Mouse (Mus musculus) inflammation-experienced regulatory T-cells, adult 6 months (primary cell): ENCODE results near the gene Cipc. TPM values are rescaled to one million over a fixed set of nuclear protein-coding genes. Genes with fewer than 3 reads are reported as not detected.

ENCODE experiments used
- ATAC-seq: one replicate; pipeline ENCODE4 v1.8.0; 2017
- polyA plus RNA-seq, 3 experiments: library from polyadenylated mRNA; unstranded; fragments of 100-300 nt; shearing (Covaris generic); gene quantifications; one replicate each; pipeline ENCODE4 v1.2.1; 2017

The Cipc gene
- polyA plus RNA-seq, 3 experiments from 2014 or later, result 20.2 to 29.2 (median 28.3) TPM

DNA sequence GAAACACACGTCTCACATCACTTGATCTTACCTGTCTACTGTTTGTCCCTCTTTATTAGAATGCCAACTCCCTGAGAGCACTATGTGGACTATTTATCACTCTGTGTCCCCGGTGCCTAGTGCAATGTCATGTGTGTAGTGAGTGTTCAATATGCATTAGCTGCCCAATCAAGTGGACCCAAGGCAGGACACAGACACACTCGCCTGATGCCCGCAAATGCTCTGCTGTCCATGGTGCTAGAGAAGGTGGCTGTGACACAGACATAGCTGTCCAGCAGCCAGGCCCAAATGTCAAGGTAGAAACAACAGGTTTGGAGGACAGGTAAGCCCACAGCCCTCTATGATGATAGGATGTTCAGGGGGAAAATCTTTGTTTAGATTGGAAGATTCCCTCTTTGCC lies 47.3 kb downstream of the Cipc start:
- ATAC-seq, result no peak

GRCm38 (mm10) chr12:86994776-86995175 lies 47.9 kb downstream of the Cipc start:
- ATAC-seq, result no peak

- ATAC-seq, result no peak
Measured at GRCm38 (mm10) chr12:86995931-86996330, 49.1 kb downstream of the Cipc start.

DNA sequence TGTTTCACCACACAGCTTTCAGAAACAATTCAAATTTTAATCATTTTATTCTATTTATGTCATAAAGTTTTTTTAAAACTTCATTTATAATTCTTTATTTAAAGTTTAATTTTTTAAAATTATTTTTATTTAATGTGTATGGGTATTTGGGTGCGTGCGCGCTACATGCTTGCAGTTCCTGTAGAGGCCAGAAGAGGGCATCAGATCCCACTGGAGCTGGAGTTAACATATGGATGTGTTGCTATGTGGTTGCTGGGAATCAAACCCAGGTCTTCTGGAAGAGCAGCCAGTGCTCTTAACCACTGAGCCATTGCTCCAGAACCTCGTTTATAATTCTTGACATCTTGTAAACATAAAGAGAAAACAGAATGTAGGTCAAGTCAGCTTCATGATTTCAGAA lies 51.9 kb downstream of the Cipc start:
- no peak for ATAC-seq

DNA sequence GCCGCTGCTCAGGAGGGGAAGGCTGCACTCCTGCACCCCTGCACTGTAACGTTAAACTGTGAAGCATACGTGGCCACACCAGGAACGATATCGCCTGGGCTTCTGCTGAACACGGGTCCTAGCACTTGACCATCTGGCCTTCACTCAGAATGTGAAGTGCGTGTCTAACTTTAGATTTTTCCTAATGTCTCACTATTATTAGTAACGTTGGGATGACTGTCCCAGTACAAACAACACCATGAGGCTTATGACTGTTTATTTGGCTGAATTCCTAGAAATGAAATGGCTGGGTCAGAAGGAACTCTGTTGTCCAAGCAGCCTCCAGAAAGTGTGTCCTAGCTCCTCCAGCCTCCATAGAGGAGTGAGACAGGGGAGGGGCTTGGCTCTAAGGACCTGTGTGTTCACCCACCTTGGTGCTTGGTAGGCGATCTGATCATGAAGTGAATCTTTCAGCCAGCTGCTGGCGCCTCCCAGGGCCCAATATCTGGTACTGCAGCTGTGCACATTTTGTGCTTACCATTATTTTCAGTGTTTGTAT lies 52.5 kb downstream of the Cipc start:
- ATAC-seq, result no peak

DNA sequence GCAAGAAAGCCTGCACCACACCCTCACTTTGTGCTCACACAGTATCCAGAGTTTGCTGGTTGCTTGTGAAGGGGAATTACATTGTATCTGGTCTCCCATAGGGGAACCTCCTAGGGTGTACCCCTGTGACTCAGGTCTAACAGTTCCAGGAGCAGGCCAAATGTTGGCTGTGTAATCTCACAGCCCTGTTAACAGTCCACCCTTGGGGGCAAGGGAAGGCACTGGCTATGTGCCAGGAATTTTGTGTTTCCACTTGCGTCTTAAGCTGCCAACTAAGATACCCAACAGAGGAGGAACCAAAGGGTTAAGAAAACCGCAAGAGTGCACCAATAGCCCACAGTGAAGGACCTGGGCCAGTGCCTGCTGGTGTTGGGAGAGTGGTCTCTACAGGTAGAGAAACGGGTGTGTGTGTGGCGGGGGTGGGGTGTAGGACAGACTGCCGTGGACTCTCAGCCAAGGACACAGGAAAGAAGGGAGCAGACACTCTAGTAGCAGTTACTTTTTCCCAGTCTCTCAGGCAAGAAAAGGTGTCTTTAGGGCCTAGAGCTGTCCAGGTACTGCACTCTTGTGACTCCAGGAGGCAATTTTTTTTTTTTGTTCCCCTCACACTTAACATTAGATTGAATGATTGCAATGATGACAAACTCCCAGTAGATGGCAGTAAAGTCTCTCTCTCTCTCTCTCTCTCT lies 53.5 kb downstream of the Cipc start:
- ATAC-seq, result no peak

GRCm38 (mm10) chr12:87000840-87001176 lies 54.0 kb downstream of the Cipc start:
- ATAC-seq, result no peak

DNA sequence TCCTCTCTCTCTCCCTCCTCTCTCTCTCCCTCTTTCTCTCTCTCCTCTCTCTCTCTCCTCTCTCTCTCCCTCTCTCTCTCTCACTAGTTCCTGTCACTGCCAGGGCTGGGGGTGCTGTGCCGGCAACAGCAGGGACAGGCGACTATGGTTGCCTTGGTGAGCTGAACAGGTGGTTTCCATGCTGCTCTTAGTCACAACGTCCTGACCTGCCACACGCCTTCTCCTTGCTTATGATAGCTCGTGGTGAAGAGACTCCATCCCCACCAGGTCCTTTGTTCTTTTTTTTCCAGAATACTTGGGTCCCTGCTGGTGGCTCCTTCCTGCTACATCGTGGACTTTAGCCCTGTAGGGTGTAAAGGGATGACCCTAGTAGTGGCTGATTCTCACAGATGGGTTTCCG lies 55.4 kb downstream of the Cipc start:
- ATAC-seq, result no peak

DNA sequence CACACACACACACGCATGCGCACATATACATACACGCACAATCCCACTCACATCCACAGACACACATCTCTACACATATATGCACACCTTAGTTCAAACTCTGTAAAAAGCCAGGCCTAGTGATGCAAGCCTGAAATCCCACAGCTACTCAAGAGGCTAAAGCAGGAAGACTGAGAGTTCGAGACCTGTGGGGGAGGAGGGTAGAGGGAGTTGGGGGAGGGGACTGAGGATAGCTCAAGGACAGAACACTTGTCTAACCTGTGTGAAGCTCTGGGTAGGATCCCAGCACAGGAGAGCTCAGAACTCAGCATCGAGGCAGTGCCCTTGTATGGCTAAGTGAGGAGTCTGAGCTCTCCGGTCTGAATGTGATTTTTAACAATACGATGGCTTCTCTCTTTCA lies 56.0 kb downstream of the Cipc start:
- no peak for ATAC-seq

GRCm38 (mm10) chr12:87003606-87004005 lies 56.8 kb downstream of the Cipc start:
- no peak for ATAC-seq

DNA sequence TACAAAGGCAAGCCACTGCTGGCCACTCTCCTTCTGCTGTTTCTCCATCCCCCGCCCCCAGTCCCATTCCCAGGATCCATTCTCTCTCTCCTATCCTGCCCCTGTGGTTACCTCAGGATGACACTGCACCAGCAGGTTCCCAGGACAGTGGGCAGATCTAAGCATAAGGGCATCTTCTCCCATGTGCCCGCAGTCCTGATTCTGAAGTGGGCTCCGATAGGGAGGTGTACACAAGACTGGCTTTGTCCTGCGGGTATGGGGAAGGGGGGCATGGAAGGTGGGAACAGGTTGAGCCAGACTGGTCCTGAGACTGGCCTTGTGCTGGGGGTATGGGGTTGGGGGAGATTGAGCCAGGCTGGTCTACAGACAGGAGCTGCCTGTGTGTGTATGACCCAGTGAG lies 57.8 kb downstream of the Cipc start:
- ATAC-seq, result no peak

Other genes starting within 250 kb of the Cipc start
- 1 to 10 TPM; 3.8 to 7.2 (median 7.1) TPM for gene Angel1, start 220.6 kb upstream of the Cipc start, polyA plus RNA-seq
- gene Lrrc74a, start 212.7 kb upstream of the Cipc start, polyA plus RNA-seq, result not detected
- 10 to 100 TPM in 1 of 3 experiments, 1 to 10 TPM in 2; 8.0 to 14.6 (median 9.4) TPM for gene Irf2bpl, start 62.2 kb upstream of the Cipc start, polyA plus RNA-seq
- gene Zdhhc22, start 43.4 kb downstream of the Cipc start, polyA plus RNA-seq, result under 1 TPM in 2 of 3 experiments, not detected in 1; 0.16 to 0.79 TPM
- 1 to 10 TPM in 2 of 3 experiments, under 1 TPM in 1; 0.78 to 3.8 (median 1.1) TPM for gene Tmem63c, start 74.3 kb downstream of the Cipc start, polyA plus RNA-seq
- not detected for gene Ngb, start 155.5 kb downstream of the Cipc start, polyA plus RNA-seq
- 10 to 100 TPM; 10.5 to 21.8 (median 13.0) TPM for gene Gstz1, start 200.1 kb downstream of the Cipc start, polyA plus RNA-seq
- gene Pomt2, start 200.9 kb downstream of the Cipc start, polyA plus RNA-seq, result 1 to 10 TPM in 2 of 3 experiments, under 1 TPM in 1; 0.69 to 1.1 (median 1.1) TPM